In the genomic region with DNA sequence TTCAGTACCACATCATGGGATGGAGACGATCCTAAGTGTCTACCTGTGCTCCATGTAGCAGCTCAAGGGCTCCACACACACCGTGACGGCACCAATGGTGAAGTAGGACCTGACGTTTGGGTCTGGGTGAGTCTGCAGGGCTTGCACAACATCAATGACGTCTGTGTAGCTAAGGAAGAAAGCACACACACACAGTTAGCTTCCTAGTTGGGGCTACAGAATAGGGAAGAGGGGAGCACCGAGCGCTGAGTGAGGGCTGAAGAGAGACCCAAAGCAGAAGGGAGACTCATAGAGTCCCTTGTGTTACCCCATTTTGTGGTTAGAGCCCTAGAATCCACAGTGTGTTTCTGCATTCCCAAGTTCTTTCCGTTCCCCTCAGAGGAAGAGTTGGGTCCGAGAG, we compare ENCODE assay signal across 24 mouse cellular contexts. TPM values are rescaled to one million over a fixed set of nuclear protein-coding genes. Genes with fewer than 3 reads are reported as not detected.
DNase-seq lines count a peak whose midpoint lies in the region; ATAC-seq and TF ChIP-seq lines count a peak whose summit lies in the region.
"Had no signal": no experiment of that assay in that cellular context is flagged by ENCODE, and none has a peak within 500 bp of the region (broad histone marks: within the 10 kb centered on the region; RNA-seq: fewer than 3 reads in every experiment).

No protein-coding gene starts in this region.

- no peaks in the 10 kb centered on the region for H3K79me2 ChIP-seq in liver, adult 2 months (ENCODE audit: control insufficient read depth, insufficient read depth, low read length)
- no peaks in the 10 kb centered on the region for H3K79me2 ChIP-seq in macrophage (ENCODE audit: inconsistent target)

- peaks cover 56% of the 10 kb centered on the region for H3K36me3 ChIP-seq in liver, adult 2 months (ENCODE audit: control insufficient read depth, insufficient read depth, low read length)
- peaks cover 29% of the 10 kb centered on the region for H3K36me3 ChIP-seq in liver, embryonic 11.5 days (ENCODE audit: control insufficient read depth, insufficient read depth, low read length)
- H3K36me3 ChIP-seq in macrophage (ENCODE audit: inconsistent target): peaks cover 23% of the 10 kb centered on the region
- peaks cover 82% of the 10 kb centered on the region for H3K36me3 ChIP-seq in forebrain, embryonic 10.5 days (replicated peaks)

- TF ChIP-seq CTCF in liver, adult 2 months (IDR thresholded peaks at IDR 0.05; ENCODE audit: low read depth, low read length): no peak
- TF ChIP-seq CTCF in bone marrow macrophage, adult 2 months (IDR thresholded peaks at IDR 0.05; ENCODE audit: low read depth, low read length): no peak

- H3K27ac ChIP-seq in liver, adult 2 months (replicated peaks; ENCODE audit: insufficient read depth, low read depth, low read length): no peak overlapping the region
- H3K27ac ChIP-seq in liver, embryonic 11.5 days (ENCODE audit: low read depth, low read length): no peak overlapping the region
- peak overlapping the region; percentile 52 for H3K27ac ChIP-seq in bone marrow macrophage, adult 2 months (ENCODE audit: insufficient read depth, low read depth, low read length)
- H3K27ac ChIP-seq in macrophage: peak overlapping the region; percentile 52
- no peak overlapping the region for H3K27ac ChIP-seq in forebrain, embryonic 10.5 days
- H3K27ac ChIP-seq: heart, adult 2 months; heart, embryonic 13.5 days; left cerebral cortex, adult 2 months; midbrain, embryonic 12.5 days; stomach, embryonic 15.5 days had no signal

- no peak overlapping the region for H3K9ac ChIP-seq in liver, adult 2 months (ENCODE audit: low read depth, low read length)
- H3K9ac ChIP-seq in liver, embryonic 11.5 days (ENCODE audit: low read depth, low read length): no peak overlapping the region
- H3K9ac ChIP-seq: heart, embryonic 13.5 days; midbrain, embryonic 12.5 days; stomach, embryonic 15.5 days had no signal

- H3K4me3 ChIP-seq in liver, adult 2 months (ENCODE audit: insufficient read depth, low read depth, low read length): no peak overlapping the region
- no peak overlapping the region for H3K4me3 ChIP-seq in liver, embryonic 11.5 days (ENCODE audit: low read depth, low read length)
- H3K4me3 ChIP-seq in bone marrow macrophage, adult 2 months (ENCODE audit: insufficient read depth, low read length): no peak overlapping the region
- H3K4me3 ChIP-seq in macrophage (ENCODE audit: inconsistent target): no peak overlapping the region
- H3K4me3 ChIP-seq in forebrain, embryonic 10.5 days: no peak overlapping the region
- H3K4me3 ChIP-seq: heart, adult 2 months; heart, embryonic 13.5 days; left cerebral cortex, adult 2 months; midbrain, embryonic 12.5 days; stomach, embryonic 15.5 days had no signal

- H3K4me2 ChIP-seq in liver, embryonic 11.5 days: no peak overlapping the region
- H3K4me2 ChIP-seq: heart, embryonic 13.5 days; midbrain, embryonic 12.5 days; stomach, embryonic 15.5 days had no signal

- WGBS in liver, adult 2 months: 90% methylated on average over 9 of the region's 9 CpGs
- WGBS in liver, embryonic 11.5 days: 72% methylated on average over 9 of the region's 9 CpGs
- 31% methylated on average over 9 of the region's 9 CpGs for WGBS in macrophage (ENCODE audit: missing documents)
- 93% methylated on average over 9 of the region's 9 CpGs for WGBS in forebrain, embryonic 10.5 days

- TF ChIP-seq POLR2A in liver, adult 2 months (IDR thresholded peaks at IDR 0.05; ENCODE audit: extremely low read depth, insufficient read depth, low read length): no peak
- no peak for TF ChIP-seq POLR2A in bone marrow macrophage, adult 2 months (IDR thresholded peaks at IDR 0.05; ENCODE audit: borderline replicate concordance, low read depth, low read length)

- peaks cover 3% of the 10 kb centered on the region; the same call in 1 of the 2 replicates for H3K9me3 ChIP-seq in liver, embryonic 11.5 days (ENCODE audit: control insufficient read depth, low read length)
- no peaks in the 10 kb centered on the region for H3K9me3 ChIP-seq in forebrain, embryonic 10.5 days
- H3K9me3 ChIP-seq: midbrain, embryonic 12.5 days; stomach, embryonic 15.5 days had no signal

- no peaks in the 10 kb centered on the region for H3K27me3 ChIP-seq in liver, adult 2 months (ENCODE audit: control insufficient read depth, insufficient read depth, low read length)
- H3K27me3 ChIP-seq in liver, embryonic 11.5 days (replicated peaks; ENCODE audit: control insufficient read depth, insufficient read depth, low read length): no peaks in the 10 kb centered on the region
- no peaks in the 10 kb centered on the region for H3K27me3 ChIP-seq in forebrain, embryonic 10.5 days (ENCODE audit: poor library complexity, severe bottlenecking)
- H3K27me3 ChIP-seq: heart, embryonic 13.5 days; midbrain, embryonic 12.5 days; stomach, embryonic 15.5 days had no signal

- no peaks in the 10 kb centered on the region for H3K4me1 ChIP-seq in liver, adult 2 months (ENCODE audit: control insufficient read depth, insufficient read depth, low read length)
- no peaks in the 10 kb centered on the region for H3K4me1 ChIP-seq in liver, embryonic 11.5 days (replicated peaks; ENCODE audit: control insufficient read depth, insufficient read depth, low read length)
- H3K4me1 ChIP-seq in bone marrow macrophage, adult 2 months (ENCODE audit: control insufficient read depth, insufficient read depth, low read length): peaks cover 40% of the 10 kb centered on the region
- no peaks in the 10 kb centered on the region for H3K4me1 ChIP-seq in forebrain, embryonic 10.5 days
- H3K4me1 ChIP-seq: heart, embryonic 13.5 days; midbrain, embryonic 12.5 days; stomach, embryonic 15.5 days had no signal

- peak; percentile 28 for DNase-seq in liver, adult 2 months (ENCODE audit: extremely low read depth, low read depth, low spot score)
- no peak for DNase-seq in liver, embryonic 11.5 days (ENCODE audit: low spot score)
- no peak for DNase-seq in right cerebral cortex, postnatal 36 days (ENCODE audit: low spot score in 2 of 2)
- no peak for DNase-seq in forebrain, embryonic 10.5 days (ENCODE audit: extremely low spot score, low spot score)
- DNase-seq in thymus, postnatal 36 days: no peak
- DNase-seq: adrenal gland, postnatal 25 days; cerebellum, adult 11-12 months; cerebellum, postnatal 10 days; gastrocnemius, postnatal 25 days; heart, postnatal 14 days; kidney, postnatal 4 days; retina, postnatal 1 day; right cerebral cortex, postnatal 25 days; thymus, adult 18-20 months; thymus, postnatal 4 days had no signal

- no peak for ATAC-seq in liver, embryonic 11.5 days (replicated peaks; ENCODE audit: low FRiP score)
- peak; percentile 28 to 42; a peak in 2 of 4 replicates for ATAC-seq in hematopoietic stem cell, adult 5-6 weeks (replicated peaks in 1 of 2; ENCODE audit: insufficient read depth in 1 of 2, low FRiP score in 2 of 2, low TSS enrichment in 1 of 2, low read depth in 1 of 2, poor library complexity in 2 of 2, severe bottlenecking in 2 of 2)
- ATAC-seq: intestine, postnatal 0 days had no signal

RNA-seq across cellular contexts. Expression of gene Slc4a11, which starts 33.4 kb away (rescaled TPM):
- total RNA-seq in liver, adult 2 months (2014; rRNA removed): not detected in 2 replicates
- polyA plus RNA-seq in liver, adult 2 months (2012; rRNA removed): 0.34 and 0.36 TPM in 2 replicates
- polyA plus RNA-seq in liver, embryonic 11.5 days (2014; fragmentation: Nextera tagmentation; extraction: Ambion mirVana): 0.30 and 0.45 TPM in 2 replicates
- polyA plus RNA-seq in bone marrow macrophage, adult 2 months (2012; ENCODE audit: insufficient read depth, insufficient read length, missing spikeins): 0.34 and 0.65 TPM in 2 replicates
- total RNA-seq in hematopoietic stem cell, adult 5-6 weeks (2017): not detected in 2 replicates
- 1 to 10 TPM in 9 of 26 experiments, under 1 TPM in 14, not detected in 3; 0.22 to 3.4 (median 0.79) TPM for total RNA-seq in macrophage (2018; cell fraction: chromatin; rRNA removed)
- total RNA-seq in macrophage (2018; cell fraction: cytosol; rRNA removed): under 1 TPM in 25 of 26 experiments, not detected in 1; 0.03 to 0.76 (median 0.16) TPM
- total RNA-seq in macrophage (2018; cell fraction: nucleus; rRNA removed): 1 to 10 TPM in 7 of 26 experiments, under 1 TPM in 16, not detected in 3; 0.15 to 3.5 (median 0.68) TPM
- 0.10 to 0.53 TPM (median 0.38 TPM) in 3 replicates for polyA plus RNA-seq in macrophage (2018)
- 0.64 and 0.71 TPM in 2 replicates for polyA plus RNA-seq in forebrain, embryonic 10.5 days (2016; fragmentation: Nextera tagmentation; extraction: Ambion mirVana)

Comparison
In these comparisons a context has a peak if more than half of its experiments do, and no peak if none do; other contexts are left out.
1. H3K27ac ChIP-seq: peak in bone marrow macrophage, adult 2 months (single experiment) and macrophage (single experiment); none in liver, adult 2 months (single experiment), liver, embryonic 11.5 days (single experiment) and forebrain, embryonic 10.5 days (single experiment).